Mouse (Mus musculus): ENCODE data around the gene Tpst2. TPM values are rescaled to one million over a fixed set of nuclear protein-coding genes. Genes with fewer than 3 reads are reported as not detected.

The Tpst2 gene
- polyA plus RNA-seq, 1 experiment from 2014 or later: 35.6 TPM

- 1% methylated on average over 18 of the region's 24 CpGs for WGBS
- Histone ChIP-seq H3K4me3 (ENCODE audit: low read length) (peak overlapping the region; percentile 78), H3K27me3 (replicated peaks; ENCODE audit: control insufficient read depth, insufficient read depth, low read length) (no peaks in the 10 kb centered on the region), H3K4me2 (ENCODE audit: low read length) (peak overlapping the region; percentile 73), H3K36me3 (ENCODE audit: control insufficient read depth, insufficient read depth, low read length) (no peaks in the 10 kb centered on the region), H3K4me1 (ENCODE audit: control insufficient read depth, insufficient read depth, low read depth, low read length) (peaks cover 16% of the 10 kb centered on the region), H3K27ac (ENCODE audit: low read depth, low read length) (peak overlapping the region; percentile 69), H3K9ac (ENCODE audit: low read depth, low read length) (peak overlapping the region; percentile 81), H3K9me3 (ENCODE audit: control insufficient read depth, low read length) (no peaks in the 10 kb centered on the region)
- peak; percentile 25; the same call in 1 of the 2 replicates for ATAC-seq
Measured at GRCm38 (mm10) chr5:112276907-112277348, 437 bp downstream of the Tpst2 start.

DNA sequence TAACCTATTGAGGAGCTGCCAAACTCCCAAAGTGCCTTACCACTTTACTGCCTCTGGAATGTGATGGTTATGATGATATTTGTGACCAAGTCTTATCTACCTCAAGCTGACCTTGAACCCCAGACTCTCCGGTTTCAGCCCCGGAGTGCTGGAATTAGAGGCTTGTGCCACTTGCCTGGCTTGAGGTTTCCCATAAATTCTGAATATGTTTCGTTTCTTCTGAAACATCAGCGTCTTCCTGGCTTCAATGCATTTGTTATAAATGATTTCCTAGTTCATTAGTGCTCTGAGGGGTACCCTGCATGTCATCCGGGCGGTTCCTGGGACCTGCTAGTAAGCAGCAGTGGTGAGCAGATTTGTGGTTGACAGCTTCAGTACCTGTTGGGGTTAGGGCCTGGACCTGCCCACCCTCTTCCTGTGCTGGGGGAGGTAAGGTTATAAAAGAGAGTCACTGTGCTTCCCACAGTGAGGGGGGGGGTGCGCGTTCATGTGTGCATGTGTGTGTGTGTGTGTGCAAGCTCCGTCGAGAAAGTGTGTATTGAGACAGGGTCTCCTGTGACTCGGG, 1.5 kb downstream of the Tpst2 start:
- peak overlapping the region; percentile 73 for H3K4me2 ChIP-seq (ENCODE audit: low read length)
- H3K27me3 ChIP-seq (replicated peaks; ENCODE audit: control insufficient read depth, insufficient read depth, low read length): no peaks in the 10 kb centered on the region
- no peaks in the 10 kb centered on the region for H3K9me3 ChIP-seq (ENCODE audit: control insufficient read depth, low read length)
- H3K4me3 ChIP-seq (ENCODE audit: low read length): no peak overlapping the region
- H3K27ac ChIP-seq (ENCODE audit: low read depth, low read length): no peak overlapping the region
- WGBS: 85% methylated on average over 11 of the region's 11 CpGs
- no peak overlapping the region; the same call in 1 of the 2 replicates for H3K9ac ChIP-seq (ENCODE audit: low read depth, low read length)
- H3K36me3 ChIP-seq (ENCODE audit: control insufficient read depth, insufficient read depth, low read length): no peaks in the 10 kb centered on the region
- no peak for ATAC-seq
- peaks cover 19% of the 10 kb centered on the region for H3K4me1 ChIP-seq (ENCODE audit: control insufficient read depth, insufficient read depth, low read depth, low read length)

DNA sequence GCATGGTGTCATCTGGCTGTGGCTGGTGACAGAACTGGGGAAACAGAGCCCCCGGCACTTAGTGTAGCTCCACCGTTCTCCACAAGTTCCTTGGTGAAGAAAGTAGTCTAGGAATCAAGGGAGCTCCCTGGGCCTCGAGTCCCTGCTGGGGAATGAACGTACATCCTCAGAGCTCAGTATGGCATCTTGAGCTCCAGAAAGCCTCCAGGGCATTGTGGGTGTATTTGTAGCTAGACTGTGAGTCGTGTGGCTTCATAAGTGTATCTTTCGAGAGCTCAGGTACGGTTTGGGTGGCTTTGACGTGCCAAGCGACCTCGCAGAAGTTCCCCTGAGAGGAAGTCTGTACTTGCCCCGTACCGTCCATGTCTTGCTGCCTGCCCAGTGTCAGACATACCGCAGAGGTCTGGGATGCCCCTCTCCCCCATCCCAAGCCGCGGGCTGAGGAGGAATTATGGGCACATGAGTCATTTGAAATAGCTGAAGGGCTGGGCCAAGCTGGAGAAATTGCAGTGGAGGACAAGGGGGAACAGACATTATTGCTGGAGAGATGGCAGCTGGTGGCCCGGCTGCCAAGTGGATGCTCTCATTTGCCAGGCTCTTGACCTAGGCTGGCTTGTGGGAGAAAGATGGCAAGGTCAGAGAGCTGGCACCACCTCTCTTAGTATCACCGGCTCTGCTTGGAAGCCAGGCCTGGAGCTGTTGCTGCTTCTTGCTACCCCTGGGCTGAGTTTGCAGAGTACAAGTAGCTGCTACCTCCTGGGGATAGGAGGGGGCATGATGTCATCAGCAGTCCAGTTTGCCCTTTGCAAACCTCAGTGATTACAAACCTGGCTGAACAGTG, 2.9 kb downstream of the Tpst2 start:
- 85% methylated on average over 17 of the region's 17 CpGs for WGBS
- H3K27ac ChIP-seq (ENCODE audit: low read depth, low read length): no peak overlapping the region
- no peaks in the 10 kb centered on the region for H3K9me3 ChIP-seq (ENCODE audit: control insufficient read depth, low read length)
- ATAC-seq: no peak
- H3K4me1 ChIP-seq (ENCODE audit: control insufficient read depth, insufficient read depth, low read depth, low read length): peaks cover 19% of the 10 kb centered on the region
- H3K27me3 ChIP-seq (replicated peaks; ENCODE audit: control insufficient read depth, insufficient read depth, low read length): no peaks in the 10 kb centered on the region
- H3K4me3 ChIP-seq (ENCODE audit: low read length): no peak overlapping the region
- H3K4me2 ChIP-seq (ENCODE audit: low read length): no peak overlapping the region
- H3K9ac ChIP-seq (ENCODE audit: low read depth, low read length): no peak overlapping the region
- H3K36me3 ChIP-seq (ENCODE audit: control insufficient read depth, insufficient read depth, low read length): no peaks in the 10 kb centered on the region

- H3K4me2 ChIP-seq (ENCODE audit: low read length): no peak overlapping the region
- peak overlapping the region; percentile 3; the same call in 1 of the 2 replicates for H3K9ac ChIP-seq (ENCODE audit: low read depth, low read length)
- no peaks in the 10 kb centered on the region for H3K9me3 ChIP-seq (ENCODE audit: control insufficient read depth, low read length)
- H3K4me1 ChIP-seq (ENCODE audit: control insufficient read depth, insufficient read depth, low read depth, low read length): peaks cover 19% of the 10 kb centered on the region
- no peaks in the 10 kb centered on the region for H3K36me3 ChIP-seq (ENCODE audit: control insufficient read depth, insufficient read depth, low read length)
- ATAC-seq: no peak
- WGBS: 87% methylated on average over 7 of the region's 7 CpGs
- H3K27ac ChIP-seq (ENCODE audit: low read depth, low read length): no peak overlapping the region; the same call in 1 of the 2 replicates
- H3K27me3 ChIP-seq (replicated peaks; ENCODE audit: control insufficient read depth, insufficient read depth, low read length): no peaks in the 10 kb centered on the region
- no peak overlapping the region for H3K4me3 ChIP-seq (ENCODE audit: low read length)
Measured at GRCm38 (mm10) chr5:112280151-112280550, 3.7 kb downstream of the Tpst2 start.

DNA sequence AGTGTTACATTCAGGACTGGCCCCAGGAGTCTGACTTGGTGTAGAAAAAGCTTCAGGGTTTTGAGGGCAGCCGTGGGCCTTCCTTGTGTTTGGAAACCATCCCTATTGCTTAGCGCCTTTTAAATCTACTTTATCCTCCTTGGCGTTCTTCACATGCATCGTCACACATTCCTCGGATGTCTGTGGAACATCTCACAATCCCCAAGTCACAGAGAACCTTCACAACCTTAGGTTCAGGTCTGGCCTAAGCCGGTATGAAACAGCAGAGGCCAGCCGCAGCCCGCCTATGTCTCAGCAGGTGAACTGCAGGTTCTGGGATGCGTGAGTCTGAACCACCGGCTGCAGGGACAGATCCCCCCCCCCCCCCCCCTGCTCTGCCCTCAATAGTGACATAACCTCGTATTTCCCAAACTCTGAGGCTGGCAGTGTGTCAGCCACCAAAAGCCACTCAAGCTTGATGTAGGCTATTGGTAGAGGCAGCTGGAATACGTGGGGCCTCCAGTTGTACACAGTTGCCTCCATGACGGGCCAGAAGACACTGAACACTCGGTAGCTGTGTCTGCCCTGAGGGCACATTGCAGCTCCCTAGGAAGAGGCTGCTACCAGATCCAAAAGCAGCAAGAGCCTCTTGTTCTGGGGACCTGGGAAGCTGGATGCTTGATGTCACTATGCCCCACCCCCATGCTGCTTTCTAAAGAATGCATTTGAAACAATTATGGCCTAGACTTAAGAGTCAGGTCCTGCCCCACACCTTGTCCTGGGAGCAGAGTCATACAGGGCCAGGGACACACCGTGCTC, 4.6 kb downstream of the Tpst2 start:
- no peak for ATAC-seq

DNA sequence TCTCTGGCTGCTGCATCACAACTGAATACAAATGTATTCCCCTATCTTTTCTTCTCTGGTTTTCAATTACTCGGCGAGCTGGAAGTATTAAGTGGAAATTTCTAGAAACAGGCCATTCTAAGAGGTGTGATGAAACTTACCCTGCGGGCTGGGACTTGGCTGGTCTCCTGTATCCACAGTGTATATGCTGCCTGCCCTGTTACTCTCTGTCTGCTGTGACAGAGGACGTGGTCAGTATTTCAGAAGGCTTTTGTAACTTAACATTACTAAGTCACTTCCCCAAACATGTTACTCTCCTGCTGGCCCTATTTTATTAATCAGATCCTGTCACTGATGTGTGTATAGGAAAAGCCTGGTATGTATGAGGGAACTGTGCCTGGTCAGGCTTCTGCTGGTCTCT, 5.2 kb downstream of the Tpst2 start:
- Histone ChIP-seq H3K9ac (ENCODE audit: low read depth, low read length) (no peak overlapping the region), H3K4me2 (ENCODE audit: low read length) (no peak overlapping the region), H3K9me3 (ENCODE audit: control insufficient read depth, low read length) (no peaks in the 10 kb centered on the region), H3K27ac (ENCODE audit: low read depth, low read length) (no peak overlapping the region), H3K4me3 (ENCODE audit: low read length) (no peak overlapping the region), H3K4me1 (ENCODE audit: control insufficient read depth, insufficient read depth, low read depth, low read length) (peaks cover 15% of the 10 kb centered on the region), H3K27me3 (replicated peaks; ENCODE audit: control insufficient read depth, insufficient read depth, low read length) (no peaks in the 10 kb centered on the region), H3K36me3 (ENCODE audit: control insufficient read depth, insufficient read depth, low read length) (no peaks in the 10 kb centered on the region)
- ATAC-seq: no peak
- WGBS: 83% methylated on average over 4 of the region's 4 CpGs

More for the DNA sequence above, 4.6 kb downstream of the Tpst2 start:
- Histone ChIP-seq H3K27me3 (replicated peaks; ENCODE audit: control insufficient read depth, insufficient read depth, low read length) (no peaks in the 10 kb centered on the region), H3K4me3 (ENCODE audit: low read length) (no peak overlapping the region), H3K4me1 (ENCODE audit: control insufficient read depth, insufficient read depth, low read depth, low read length) (peaks cover 15% of the 10 kb centered on the region), H3K36me3 (ENCODE audit: control insufficient read depth, insufficient read depth, low read length) (no peaks in the 10 kb centered on the region), H3K4me2 (ENCODE audit: low read length) (no peak overlapping the region), H3K27ac (ENCODE audit: low read depth, low read length) (no peak overlapping the region), H3K9me3 (ENCODE audit: control insufficient read depth, low read length) (no peaks in the 10 kb centered on the region), H3K9ac (ENCODE audit: low read depth, low read length) (no peak overlapping the region)
- 57% methylated on average over 15 of the region's 15 CpGs for WGBS

DNA sequence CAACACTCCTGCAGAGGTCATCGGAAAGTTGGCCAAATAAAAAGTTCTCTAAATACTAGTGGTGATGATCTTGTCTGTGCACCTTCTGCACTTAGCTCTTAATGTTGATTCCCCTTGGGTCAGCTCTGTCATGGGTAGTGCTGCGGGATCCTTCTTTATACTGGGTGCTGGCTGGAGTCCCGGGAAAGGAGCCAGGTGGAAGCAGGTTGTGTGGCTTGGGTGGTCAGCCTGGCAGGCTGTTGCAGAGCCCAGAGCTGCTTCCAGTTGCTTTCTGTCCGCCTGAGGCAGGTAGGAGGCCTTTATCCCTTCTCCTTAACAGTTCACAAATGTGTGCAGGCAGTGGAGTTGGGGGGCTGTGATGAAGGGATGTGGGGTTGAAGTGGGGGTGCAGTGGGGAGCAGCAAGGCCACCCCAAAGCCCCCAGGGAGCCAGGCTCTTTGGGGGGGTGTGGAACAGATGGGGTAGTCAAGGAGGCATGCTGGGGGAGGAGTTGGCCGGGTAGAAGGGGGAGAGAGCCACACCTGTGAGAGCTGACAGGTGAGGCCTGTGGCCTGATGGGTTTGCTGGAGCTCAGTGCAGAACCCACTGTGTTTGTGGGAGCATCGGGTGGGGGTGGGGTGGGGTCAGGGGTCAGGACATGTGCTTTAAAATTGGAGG, 5.8 kb downstream of the Tpst2 start:
- no peak for ATAC-seq
- H3K4me1 ChIP-seq (ENCODE audit: control insufficient read depth, insufficient read depth, low read depth, low read length): peaks cover 13% of the 10 kb centered on the region
- H3K27ac ChIP-seq (ENCODE audit: low read depth, low read length): no peak overlapping the region
- 0 out of 2 replicates have a peak overlapping the region, but pooled peaks have one; percentile 11 for H3K9ac ChIP-seq (ENCODE audit: low read depth, low read length)
- no peaks in the 10 kb centered on the region for H3K27me3 ChIP-seq (replicated peaks; ENCODE audit: control insufficient read depth, insufficient read depth, low read length)
- WGBS: 74% methylated on average over 6 of the region's 6 CpGs
- H3K4me2 ChIP-seq (ENCODE audit: low read length): no peak overlapping the region
- no peak overlapping the region for H3K4me3 ChIP-seq (ENCODE audit: low read length)
- H3K36me3 ChIP-seq (ENCODE audit: control insufficient read depth, insufficient read depth, low read length): no peaks in the 10 kb centered on the region
- H3K9me3 ChIP-seq (ENCODE audit: control insufficient read depth, low read length): no peaks in the 10 kb centered on the region

DNA sequence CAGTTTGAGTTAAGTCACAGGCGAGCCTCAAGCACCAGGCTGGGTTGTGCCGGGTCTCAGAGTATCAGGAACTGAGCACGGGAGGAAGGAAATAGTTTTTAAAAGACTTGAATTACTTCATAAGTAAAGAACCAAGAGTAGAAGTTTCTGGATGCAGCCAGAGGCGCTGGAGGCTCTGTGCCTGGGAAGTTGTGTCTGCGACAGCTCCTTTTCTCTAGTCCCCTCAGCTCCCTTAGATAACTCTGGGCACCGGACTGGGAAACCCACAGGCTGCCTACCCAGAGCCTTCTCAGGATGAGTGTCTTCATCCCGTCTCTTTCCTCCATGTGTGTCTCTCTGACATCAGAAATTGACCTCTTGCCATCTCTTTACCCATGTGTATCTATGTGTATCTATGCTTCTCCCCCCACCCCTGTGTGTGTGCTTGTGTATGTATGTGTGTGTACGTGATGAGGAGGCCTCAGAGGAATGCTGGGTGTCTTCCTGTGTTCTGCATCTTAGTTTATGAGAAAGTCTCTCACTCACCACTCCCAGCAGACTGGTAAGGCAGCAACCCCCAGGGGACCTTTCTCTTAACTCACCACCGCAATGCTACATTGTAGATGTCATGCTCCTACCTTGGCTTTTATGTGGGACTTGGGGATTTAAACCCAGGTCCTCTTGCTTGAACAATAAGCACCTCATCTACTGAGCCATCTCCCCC, 6.4 kb downstream of the Tpst2 start:
- 80% methylated on average over 9 of the region's 9 CpGs for WGBS
- no peak overlapping the region for H3K27ac ChIP-seq (ENCODE audit: low read depth, low read length)

More for the DNA sequence above, 6.4 kb downstream of the Tpst2 start:
- no peaks in the 10 kb centered on the region for H3K36me3 ChIP-seq (ENCODE audit: control insufficient read depth, insufficient read depth, low read length)
- no peaks in the 10 kb centered on the region for H3K9me3 ChIP-seq (ENCODE audit: control insufficient read depth, low read length)
- H3K4me1 ChIP-seq (ENCODE audit: control insufficient read depth, insufficient read depth, low read depth, low read length): peaks cover 9% of the 10 kb centered on the region; the same call in 1 of the 2 replicates
- H3K4me2 ChIP-seq (ENCODE audit: low read length): no peak overlapping the region
- no peak overlapping the region for H3K4me3 ChIP-seq (ENCODE audit: low read length)
- no peaks in the 10 kb centered on the region for H3K27me3 ChIP-seq (replicated peaks; ENCODE audit: control insufficient read depth, insufficient read depth, low read length)
- ATAC-seq: no peak
- no peak overlapping the region for H3K9ac ChIP-seq (ENCODE audit: low read depth, low read length)

Measured in hindbrain, embryonic 16.5 days (tissue).